Mouse (Mus musculus): Measurements from ENCODE around the gene Btn2a2. TPM values are rescaled to one million over a fixed set of nuclear protein-coding genes. Genes with fewer than 3 reads are reported as not detected.

Gene Btn2a2
- total and polyA plus RNA-seq, 3 experiments = 1.2 to 2.1 (median 1.3) TPM

- Histone ChIP-seq H3K9me3 (replicated peaks; ENCODE audit: low read length) (no peaks in the 10 kb centered on the region), H3K27ac (ENCODE audit: insufficient read depth, low read depth) (no peak overlapping the region), H3K79me2 (replicated peaks; ENCODE audit: control insufficient read depth, extremely low read depth, insufficient read depth, poor library complexity, severe bottlenecking) (no peaks in the 10 kb centered on the region), H3K4me1 (ENCODE audit: control insufficient read depth in 1 of 2, insufficient read depth in 2 of 2) (peaks cover 0 to 5% of the 10 kb centered on the region in 2 experiments; a peak in 1 of 4 replicates), H3K4me2 (ENCODE audit: insufficient read depth, low read depth, poor library complexity, severe bottlenecking) (peak overlapping the region; percentile 90), H3K27me3 (replicated peaks) (peaks cover 8% of the 10 kb centered on the region), H3K36me3 (replicated peaks in 1 of 2; ENCODE audit: control insufficient read depth in 1 of 2, insufficient read depth in 1 of 2, low read length in 1 of 2) (no peaks in the 10 kb centered on the region), H3K4me3 (replicated peaks in 1 of 3; ENCODE audit: low read depth in 2 of 3, low read length in 2 of 3, poor library complexity in 1 of 3) (peak overlapping the region; percentile 37 to 53 (median 43)), H3K9ac (ENCODE audit: insufficient read depth, low read depth) (peak overlapping the region; percentile 12; the same call in 1 of the 2 replicates)
- no peak for DNase-seq (ENCODE audit: extremely low read depth)
- TF ChIP-seq TBP (conservative IDR thresholded peaks at IDR 0.05; ENCODE audit: low read depth, low read length) (no peak), JUND (conservative IDR thresholded peaks at IDR 0.05; ENCODE audit: low read depth, low read length) (no peak), RCOR1 (conservative IDR thresholded peaks at IDR 0.05; ENCODE audit: low read depth, low read length) (no peak), ZC3H11A (IDR thresholded peaks at IDR 0.05; ENCODE audit: low read depth, low read length) (no peak), SMC3 (IDR thresholded peaks at IDR 0.05; ENCODE audit: low read depth, low read length) (no peak), USF2 (conservative IDR thresholded peaks at IDR 0.05; ENCODE audit: low read depth, low read length) (no peak), CTCF (conservative IDR thresholded peaks at IDR 0.05 in 1 of 2, IDR thresholded peaks at IDR 0.05 in 1 of 2; ENCODE audit: low read depth in 2 of 2, low read length in 2 of 2) (no peak), CHD1 (IDR thresholded peaks at IDR 0.05; ENCODE audit: low read depth, low read length) (no peak), ZMIZ1 (IDR thresholded peaks at IDR 0.05; ENCODE audit: low read depth, low read length) (no peak), ETS1 (conservative IDR thresholded peaks at IDR 0.05; ENCODE audit: low read depth, low read length) (no peak), NRF1 (IDR thresholded peaks at IDR 0.05; ENCODE audit: low read depth, low read length) (no peak), MYC (IDR thresholded peaks at IDR 0.05; ENCODE audit: low read depth, low read length) (no peak), USF1 (IDR thresholded peaks at IDR 0.05; ENCODE audit: low read depth, low read length) (no peak), KAT2A (IDR thresholded peaks at IDR 0.05; ENCODE audit: insufficient replicate concordance, low read length) (no peak), MAX (IDR thresholded peaks at IDR 0.05; ENCODE audit: low read length) (no peak), IRF4 (IDR thresholded peaks at IDR 0.05; ENCODE audit: low read depth, low read length) (no peak), MXI1 (IDR thresholded peaks at IDR 0.05; ENCODE audit: low read depth, low read length) (no peak), EP300 (IDR thresholded peaks at IDR 0.05; ENCODE audit: low read length) (no peak)
- in situ Hi-C loops (cut with MboI; ENCODE audit: low pct_ligation_motif_present, low pct_unique_long_range_greater_than_20kb, low sequenced_read_pairs) (no loop called here), dilution Hi-C loops (cut with MboI; ENCODE audit: extremely low pct_ligation_motif_present, extremely low pct_unique_long_range_greater_than_20kb, low sequenced_read_pairs) (no loop called here)
These were observed 22.4 kb downstream of the Btn2a2 start for GRCm38 (mm10) chr13:23466306-23466705.

- peaks cover 0 to 5% of the 10 kb centered on the region in 2 experiments; a peak in 1 of 4 replicates for H3K4me1 ChIP-seq (ENCODE audit: control insufficient read depth in 1 of 2, insufficient read depth in 2 of 2)
- in situ Hi-C loops (cut with MboI; ENCODE audit: low pct_ligation_motif_present, low pct_unique_long_range_greater_than_20kb, low sequenced_read_pairs) = no loop called here
- peak within 1 kb of the TSS; percentile 24; the same call in 1 of the 2 replicates for H3K27ac ChIP-seq (ENCODE audit: insufficient read depth, low read depth)
- H3K4me3 ChIP-seq (replicated peaks in 1 of 3; ENCODE audit: low read depth in 2 of 3, low read length in 2 of 3, poor library complexity in 1 of 3) = peak within 1 kb of the TSS; percentile 53 to 71 (median 56)
- no peaks in the 10 kb centered on the region for H3K79me2 ChIP-seq (replicated peaks; ENCODE audit: control insufficient read depth, extremely low read depth, insufficient read depth, poor library complexity, severe bottlenecking)
- peaks cover 15% of the 10 kb centered on the region for H3K27me3 ChIP-seq (replicated peaks)
- dilution Hi-C loops (cut with MboI; ENCODE audit: extremely low pct_ligation_motif_present, extremely low pct_unique_long_range_greater_than_20kb, low sequenced_read_pairs) = no loop called here
- no peaks in the 10 kb centered on the region for H3K36me3 ChIP-seq (replicated peaks in 1 of 2; ENCODE audit: control insufficient read depth in 1 of 2, insufficient read depth in 1 of 2, low read length in 1 of 2)
- H3K9ac ChIP-seq (ENCODE audit: insufficient read depth, low read depth) = peak within 1 kb of the TSS; percentile 27
- no peaks in the 10 kb centered on the region for H3K9me3 ChIP-seq (replicated peaks; ENCODE audit: low read length)
- H3K4me2 ChIP-seq (ENCODE audit: insufficient read depth, low read depth, poor library complexity, severe bottlenecking) = peak within 1 kb of the TSS; percentile 90
- DNase-seq (ENCODE audit: extremely low read depth) = peak; percentile 76
- TF ChIP-seq TBP (conservative IDR thresholded peaks at IDR 0.05; ENCODE audit: low read depth, low read length) (peak; percentile 80; the same call in 1 of the 2 replicates), RCOR1 (conservative IDR thresholded peaks at IDR 0.05; ENCODE audit: low read depth, low read length) (no peak), HCFC1 (IDR thresholded peaks at IDR 0.05; ENCODE audit: low read depth, low read length) (no peak), ZNF384 (IDR thresholded peaks at IDR 0.05; ENCODE audit: low read depth, low read length) (no peak), NELFE (IDR thresholded peaks at IDR 0.05; ENCODE audit: low read depth, low read length) (no peak), ZMIZ1 (IDR thresholded peaks at IDR 0.05; ENCODE audit: low read depth, low read length) (no peak), SMC3 (IDR thresholded peaks at IDR 0.05; ENCODE audit: low read depth, low read length) (0 out of 2 replicates have a peak, but pooled peaks have one; percentile 4), CHD1 (IDR thresholded peaks at IDR 0.05; ENCODE audit: low read depth, low read length) (no peak), CHD2 (IDR thresholded peaks at IDR 0.05; ENCODE audit: low read length) (no peak), KAT2A (IDR thresholded peaks at IDR 0.05; ENCODE audit: insufficient replicate concordance, low read length) (no peak), ELF1 (IDR thresholded peaks at IDR 0.05; ENCODE audit: low read depth, low read length) (no peak; the same call in 1 of the 2 replicates), POLR2A (IDR thresholded peaks at IDR 0.05; ENCODE audit: low read depth, low read length) (no peak), MAX (IDR thresholded peaks at IDR 0.05; ENCODE audit: low read length) (no peak), SIN3A (IDR thresholded peaks at IDR 0.05; ENCODE audit: low read length) (peak; percentile 64), TCF12 (IDR thresholded peaks at IDR 0.05; ENCODE audit: low read depth, low read length) (no peak), CTCF (conservative IDR thresholded peaks at IDR 0.05 in 1 of 2, IDR thresholded peaks at IDR 0.05 in 1 of 2; ENCODE audit: low read depth in 2 of 2, low read length in 2 of 2) (peak in 1 of 2 experiments; percentile 45; a peak in 2 of 4 replicates), UBTF (IDR thresholded peaks at IDR 0.05; ENCODE audit: low read depth, low read length) (peak; percentile 50), JUN (IDR thresholded peaks at IDR 0.05; ENCODE audit: insufficient read depth, low read depth, low read length) (no peak), POLR2AphosphoS2 (IDR thresholded peaks at IDR 0.05; ENCODE audit: low read depth, low read length) (no peak), GABPA (IDR thresholded peaks at IDR 0.05; ENCODE audit: insufficient replicate concordance, low read depth, low read length) (no peak), IRF4 (IDR thresholded peaks at IDR 0.05; ENCODE audit: low read depth, low read length) (0 out of 2 replicates have a peak, but pooled peaks have one; percentile 6), PAX5 (IDR thresholded peaks at IDR 0.05; ENCODE audit: low read length) (no peak)
These were observed 23.0 kb downstream of the Btn2a2 start, which contains the start of gene Btn1a1 for GRCm38 (mm10) chr13:23465600-23466109. Gene Btn1a1 (minus strand): TSS chr13:23465901.
